Mouse (Mus musculus): ENCODE measurements around the gene Vma21. TPM values are rescaled to one million over a fixed set of nuclear protein-coding genes. Genes with fewer than 3 reads are reported as not detected.

Gene Vma21
- 10 to 100 TPM; 27.5 to 32.8 TPM for total RNA-seq (2021)
- long read RNA-seq, experiment 1, full-length matches to known transcripts: 18 of 18 reads
- long read RNA-seq, experiment 1, partial matches to known transcripts: 0 of 18 reads
- long read RNA-seq, experiment 1, other reads (novel, unspliced or antisense): 0 of 18 reads
- long read RNA-seq, experiment 2, full-length matches to known transcripts: 22 of 25 reads
- long read RNA-seq, experiment 2, partial matches to known transcripts: 0 of 25 reads
- long read RNA-seq, experiment 2, other reads (novel, unspliced or antisense): 3 of 25 reads

GRCm38 (mm10) chrX:71815631-71816345 is at the start of gene Vma21:
TSS of gene Vma21 (plus strand) at chrX:71815924.
- DNase-seq (ENCODE audit: low spot score in 2 of 2): no peak

GRCm38 (mm10) chrX:71767909-71768308 is 47.8 kb upstream of the Vma21 start:
- DNase-seq (ENCODE audit: low spot score in 2 of 2): no peak

DNA sequence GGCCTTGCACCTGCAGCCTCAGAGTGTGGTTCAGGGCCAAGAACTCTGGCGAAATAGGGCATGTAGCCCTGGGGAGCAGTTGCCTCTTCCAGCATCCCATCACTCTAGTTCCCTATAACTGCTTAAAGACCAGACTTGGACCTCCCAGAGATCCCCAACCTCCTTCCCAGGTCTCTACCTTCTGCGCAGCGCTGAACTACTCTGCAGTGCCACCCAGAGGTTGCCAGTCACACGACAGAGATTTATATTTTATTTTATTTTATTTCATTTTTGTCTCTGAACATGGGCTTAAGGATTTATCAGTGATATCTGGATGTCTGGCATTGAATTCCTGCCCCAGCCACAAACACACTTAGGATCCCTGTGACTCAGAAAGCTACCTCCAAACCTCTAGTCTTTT is 24.6 kb upstream of the Vma21 start:
- DNase-seq (ENCODE audit: low spot score in 2 of 2): no peak

- DNase-seq (ENCODE audit: low spot score in 2 of 2): no peak
These were observed 18.0 kb upstream of the Vma21 start for GRCm38 (mm10) chrX:71797766-71798165.

GRCm38 (mm10) chrX:71798883-71799282 is 16.8 kb upstream of the Vma21 start:
- no peak for DNase-seq (ENCODE audit: low spot score in 2 of 2)

- no peak for DNase-seq (ENCODE audit: low spot score in 2 of 2)
These were observed 3.5 kb upstream of the Vma21 start for GRCm38 (mm10) chrX:71811966-71812835.

- peak; percentile 58 to 64 for DNase-seq (ENCODE audit: low spot score in 2 of 2)
These were observed 705 bp downstream of the Vma21 start for GRCm38 (mm10) chrX:71816401-71816857.

DNA sequence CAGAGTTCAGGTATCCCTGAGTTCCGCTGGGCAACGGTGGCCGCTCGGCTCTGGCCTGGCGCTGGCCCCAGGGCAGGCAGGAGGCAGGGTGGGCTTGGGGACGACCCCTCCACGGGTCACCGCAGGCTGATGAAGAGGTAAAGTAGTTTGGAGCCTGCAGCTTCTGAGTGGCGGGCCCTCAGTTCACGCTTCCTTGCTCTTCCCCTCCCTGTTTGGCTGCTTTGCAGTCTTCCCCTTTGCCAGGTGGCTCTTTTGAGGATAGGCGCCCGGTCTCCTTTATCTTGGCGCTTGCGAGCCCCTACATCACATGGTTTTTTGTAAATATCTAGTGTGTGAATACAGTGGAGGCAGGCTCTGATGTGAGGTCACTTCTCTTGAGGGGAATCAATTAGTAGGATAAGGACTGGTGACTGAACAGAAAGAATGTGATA is 1.2 kb downstream of the Vma21 start:
- no peak for DNase-seq (ENCODE audit: low spot score in 2 of 2)

DNA sequence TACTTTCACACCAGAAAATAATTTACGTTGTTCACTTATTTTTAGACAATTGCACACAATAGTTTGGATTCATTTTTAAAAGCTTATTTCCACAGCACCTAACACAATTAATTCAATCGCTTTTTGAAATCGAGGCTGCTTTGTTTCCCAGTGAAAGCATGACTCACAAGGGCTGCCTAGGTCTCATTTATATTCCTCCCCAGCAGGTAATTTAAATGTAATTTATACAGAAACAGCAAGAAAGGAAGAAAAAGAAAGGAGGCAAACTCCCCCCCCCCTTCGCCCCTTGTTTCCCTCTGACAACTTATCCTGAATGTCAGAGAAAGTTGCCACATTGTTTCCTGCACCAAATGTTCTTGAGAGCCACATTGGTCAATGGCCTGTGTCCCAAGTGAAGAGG is 23.2 kb downstream of the Vma21 start:
- no peak for DNase-seq (ENCODE audit: low spot score in 2 of 2)

GRCm38 (mm10) chrX:71846696-71847095 is 31.0 kb downstream of the Vma21 start:
- no peak for DNase-seq (ENCODE audit: low spot score in 2 of 2)

GRCm38 (mm10) chrX:71853798-71854197 is 38.1 kb downstream of the Vma21 start:
- DNase-seq (ENCODE audit: low spot score in 2 of 2): no peak

Other genes starting within 250 kb of the Vma21 start
- under 1 TPM; 0.17 to 0.20 TPM for gene Gpr50, start 152.3 kb upstream of the Vma21 start, total RNA-seq (2021)
- under 1 TPM in 1 of 2 experiments, not detected in 1; 0.39 TPM for gene Gm1141, start 105.1 kb downstream of the Vma21 start, total RNA-seq (2021)
- gene Prrg3, start 146.7 kb downstream of the Vma21 start, total RNA-seq (2021): 10 to 100 TPM; 27.8 to 29.4 TPM
- 1 to 10 TPM in 1 of 2 experiments, under 1 TPM in 1; 0.28 to 1.5 TPM for gene Fate1, start 157.1 kb downstream of the Vma21 start, total RNA-seq (2021)
- 1 to 10 TPM in 1 of 2 experiments, under 1 TPM in 1; 0.51 to 1.1 TPM for gene Cnga2, start 175.9 kb downstream of the Vma21 start, total RNA-seq (2021)